Comparison of ENCODE assay signal across 8 mouse cellular contexts in genomic region chr5:107268121-107269005, GRCm38 (mm10). TPM values are rescaled to one million over a fixed set of nuclear protein-coding genes. Genes with fewer than 3 reads are reported as not detected.
A peak's percentile ranks its signal among the peaks of the same experiment; 100 is the strongest.
DNase-seq lines count a peak whose midpoint lies in the region.

No protein-coding gene starts in this region.

- DNase-seq in gastrocnemius, postnatal 10 days = peak; percentile 37
- no peak for DNase-seq in gastrocnemius, adult 18-20 months (ENCODE audit: low spot score)
- peak; percentile 56 for DNase-seq in 3T3-L1 (ENCODE audit: low read depth, low spot score)
- peak; percentile 90 for DNase-seq in fat pad, adult 2 months (ENCODE audit: extremely low read depth, low read depth, low spot score)
- DNase-seq in kidney, postnatal 4 days = peak; percentile 54 to 67
- no peak for DNase-seq in ovary, adult 18-20 months (ENCODE audit: low spot score)
- no peak for DNase-seq in B cell, adult 2 months
- DNase-seq in gastrocnemius, postnatal 4 days (ENCODE audit: low spot score in 2 of 2) = no peak

RNA-seq across cellular contexts. Expression of gene Tgfbr3, which starts 21.1 kb away (rescaled TPM):
- 10 to 100 TPM; 37.3 to 42.6 TPM for total RNA-seq in gastrocnemius, postnatal 10 days (2021)
- 10 to 100 TPM; 14.5 to 15.8 TPM for total RNA-seq in gastrocnemius, adult 18-20 months (2021)
- total RNA-seq in gastrocnemius, postnatal 4 days (2021) = 10 to 100 TPM; 57.1 to 57.3 TPM

Comparison
In these comparisons a context has a peak if more than half of its experiments do, and no peak if none do; other contexts are left out.
1. DNase-seq: peak in gastrocnemius, postnatal 10 days (single experiment), 3T3-L1 (single experiment), fat pad, adult 2 months (single experiment) and kidney, postnatal 4 days (2 of 2); none in gastrocnemius, adult 18-20 months (single experiment), ovary, adult 18-20 months (single experiment), B cell, adult 2 months (0 of 2) and gastrocnemius, postnatal 4 days (0 of 2).